8 mouse cellular contexts compared by ENCODE assay signal in the genomic region with DNA sequence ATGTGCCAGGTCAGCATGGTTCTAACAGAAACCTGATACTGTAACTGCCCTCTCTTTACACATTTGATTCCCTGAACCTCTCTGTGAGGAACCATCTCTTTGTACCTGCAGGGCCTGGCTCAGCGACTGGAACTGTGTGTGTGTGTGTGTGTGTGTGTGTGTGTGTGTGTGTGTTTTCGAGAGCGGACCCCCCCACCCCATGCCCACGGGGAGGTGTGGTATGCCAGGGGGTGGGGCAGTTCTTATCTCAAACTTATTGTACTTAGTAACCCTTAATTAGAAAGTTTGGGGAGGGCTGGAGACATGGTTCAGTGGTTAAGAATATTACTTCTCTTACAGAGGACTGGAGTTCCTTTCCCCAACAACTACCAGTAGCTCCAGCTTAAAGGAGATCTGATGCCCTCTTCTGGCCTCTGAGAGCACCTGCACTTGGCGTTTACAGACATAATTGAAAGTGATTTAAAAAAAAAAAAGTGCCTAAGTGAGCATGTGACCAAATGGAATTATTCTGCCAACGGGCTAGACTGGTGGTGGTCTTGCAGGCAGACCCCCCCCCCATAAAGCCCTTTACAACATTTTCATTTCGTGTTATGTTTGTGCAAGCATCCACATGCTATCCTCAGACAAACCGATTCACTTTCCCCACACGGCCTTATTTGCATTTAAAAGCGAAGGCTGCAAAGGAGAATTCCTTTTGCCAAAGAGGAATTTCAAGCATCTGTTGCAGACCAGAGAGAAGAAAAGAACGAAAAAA.
DNase-seq lines count a peak whose midpoint lies in the region; ATAC-seq and TF ChIP-seq lines count a peak whose summit lies in the region.

No protein-coding gene starts in this region.

- peak overlapping the region; percentile 39 for H3K4me3 ChIP-seq in heart, embryonic 12.5 days
- H3K4me3 ChIP-seq in kidney, embryonic 14.5 days (ENCODE audit: low read length), result peak overlapping the region; percentile 30
- peak overlapping the region; percentile 29 for H3K4me3 ChIP-seq in limb, embryonic 14.5 days (replicated peaks; ENCODE audit: low read length)
- peak overlapping the region; percentile 24 for H3K4me3 ChIP-seq in midbrain, embryonic 15.5 days

- H3K9ac ChIP-seq in heart, embryonic 12.5 days, result no peak overlapping the region
- no peak overlapping the region for H3K9ac ChIP-seq in kidney, embryonic 14.5 days (ENCODE audit: low read depth, low read length)
- 0 out of 2 replicates have a peak overlapping the region, but pooled peaks have one; percentile 5 for H3K9ac ChIP-seq in limb, embryonic 14.5 days (ENCODE audit: low read depth, low read length, severe bottlenecking)
- peak overlapping the region; percentile 20; the same call in 1 of the 2 replicates for H3K9ac ChIP-seq in midbrain, embryonic 15.5 days

- no peaks in the 10 kb centered on the region for H3K27me3 ChIP-seq in heart, embryonic 12.5 days (replicated peaks)
- H3K27me3 ChIP-seq in kidney, embryonic 14.5 days (ENCODE audit: control insufficient read depth, insufficient read depth, low read length), result no peaks in the 10 kb centered on the region
- no peaks in the 10 kb centered on the region for H3K27me3 ChIP-seq in limb, embryonic 14.5 days (ENCODE audit: control insufficient read depth, insufficient read depth, low read length)
- H3K27me3 ChIP-seq in midbrain, embryonic 15.5 days (replicated peaks), result no peaks in the 10 kb centered on the region

- peak overlapping the region; percentile 67 for H3K4me2 ChIP-seq in heart, embryonic 12.5 days
- H3K4me2 ChIP-seq in kidney, embryonic 14.5 days (replicated peaks; ENCODE audit: low read depth, low read length), result peak overlapping the region; percentile 46
- peak overlapping the region; percentile 47 for H3K4me2 ChIP-seq in limb, embryonic 14.5 days (replicated peaks; ENCODE audit: low read depth, low read length, severe bottlenecking)
- H3K4me2 ChIP-seq in midbrain, embryonic 15.5 days, result peak overlapping the region; percentile 46

- H3K4me1 ChIP-seq in heart, embryonic 12.5 days (replicated peaks), result peaks cover 10% of the 10 kb centered on the region; the same call in 1 of the 2 replicates
- no peaks in the 10 kb centered on the region for H3K4me1 ChIP-seq in kidney, embryonic 14.5 days (ENCODE audit: control insufficient read depth, insufficient read depth, low read length)
- no peaks in the 10 kb centered on the region for H3K4me1 ChIP-seq in limb, embryonic 14.5 days (ENCODE audit: control insufficient read depth, insufficient read depth, low read length)
- no peaks in the 10 kb centered on the region for H3K4me1 ChIP-seq in midbrain, embryonic 15.5 days

- no peaks in the 10 kb centered on the region for H3K36me3 ChIP-seq in heart, embryonic 12.5 days
- H3K36me3 ChIP-seq in kidney, embryonic 14.5 days (ENCODE audit: control insufficient read depth, insufficient read depth, low read length), result no peaks in the 10 kb centered on the region
- H3K36me3 ChIP-seq in limb, embryonic 14.5 days (ENCODE audit: control insufficient read depth, insufficient read depth, low read length), result no peaks in the 10 kb centered on the region
- H3K36me3 ChIP-seq in midbrain, embryonic 15.5 days (replicated peaks), result no peaks in the 10 kb centered on the region

- TF ChIP-seq POLR2A in limb, embryonic 14.5 days (IDR thresholded peaks at IDR 0.05; ENCODE audit: borderline replicate concordance, extremely low read depth, insufficient read depth, insufficient read length), result no peak

- no peak for ATAC-seq in heart, embryonic 12.5 days (ENCODE audit: insufficient number of reproducible peaks, low FRiP score)
- ATAC-seq in kidney, embryonic 14.5 days (ENCODE audit: low FRiP score, low TSS enrichment), result peak; percentile 84
- ATAC-seq in limb, embryonic 14.5 days (ENCODE audit: low FRiP score, low read depth), result peak; percentile 71
- peak; percentile 69 for ATAC-seq in midbrain, embryonic 15.5 days (replicated peaks)

- WGBS in heart, embryonic 12.5 days, result 25% methylated on average over 11 of the region's 11 CpGs
- WGBS in kidney, embryonic 14.5 days, result 24% methylated on average over 11 of the region's 11 CpGs
- WGBS in limb, embryonic 14.5 days, result 15% methylated on average over 11 of the region's 11 CpGs
- 19% methylated on average over 11 of the region's 11 CpGs for WGBS in midbrain, embryonic 15.5 days

- peak overlapping the region; percentile 82 for H3K27ac ChIP-seq in heart, embryonic 12.5 days (ENCODE audit: poor library complexity, severe bottlenecking)
- H3K27ac ChIP-seq in kidney, embryonic 14.5 days (ENCODE audit: low read depth, low read length), result peak overlapping the region; percentile 62; the same call in 1 of the 2 replicates
- H3K27ac ChIP-seq in limb, embryonic 14.5 days (replicated peaks; ENCODE audit: low read depth, low read length), result peak overlapping the region; percentile 74
- H3K27ac ChIP-seq in midbrain, embryonic 15.5 days, result peak overlapping the region; percentile 93

- H3K9me3 ChIP-seq in heart, embryonic 12.5 days (replicated peaks), result no peaks in the 10 kb centered on the region
- no peaks in the 10 kb centered on the region for H3K9me3 ChIP-seq in kidney, embryonic 14.5 days (ENCODE audit: control insufficient read depth, low read length)
- H3K9me3 ChIP-seq in limb, embryonic 14.5 days (ENCODE audit: control insufficient read depth, low read length), result no peaks in the 10 kb centered on the region
- H3K9me3 ChIP-seq in midbrain, embryonic 15.5 days, result no peaks in the 10 kb centered on the region

- DNase-seq in A20 (ENCODE audit: low read depth, low spot score) (peak; percentile 72), R1 (ENCODE audit: low read depth, low spot score) (peak; percentile 91)
- DNase-seq in embryo, embryonic 11 days, result peak; percentile 78
- DNase-seq in limb, embryonic 14.5 days (ENCODE audit: low spot score), result peak; percentile 74
- DNase-seq in telencephalon, adult 2 months (ENCODE audit: low read depth, low spot score), result peak; percentile 75

Comparison
In these comparisons a context has a peak if more than half of its experiments do, and no peak if none do; other contexts are left out.
1. H3K9ac ChIP-seq: peak in limb, embryonic 14.5 days (single experiment) and midbrain, embryonic 15.5 days (single experiment); none in heart, embryonic 12.5 days (single experiment) and kidney, embryonic 14.5 days (single experiment).
2. Peak in every context shown above with its lines, with median percentiles within 50 percentile points of each other: DNase-seq, H3K27ac ChIP-seq, H3K4me2 ChIP-seq and H3K4me3 ChIP-seq.